Mouse (Mus musculus): Measurements from ENCODE around the gene Cdca7l. TPM values are rescaled to one million over a fixed set of nuclear protein-coding genes. Genes with fewer than 3 reads are reported as not detected.

The Cdca7l gene
- polyA plus RNA-seq, 1 experiment from 2014 or later = 15.6 TPM

GRCm38 (mm10) chr12:117809327-117810017 lies 5.4 kb downstream of the Cdca7l start:
- 52% methylated on average over 10 of the region's 10 CpGs for WGBS (ENCODE audit: insufficient replicate concordance)
- no peak overlapping the region for H3K9ac ChIP-seq

GRCm38 (mm10) chr12:117810074-117810473 lies 6.0 kb downstream of the Cdca7l start:
- no peak overlapping the region for H3K9ac ChIP-seq
- H3K4me1 ChIP-seq (replicated peaks) = no peaks in the 10 kb centered on the region
- WGBS (ENCODE audit: insufficient replicate concordance) = 11% methylated on average over 11 of the region's 11 CpGs
- ATAC-seq (ENCODE audit: insufficient read depth) = no peak
- peak overlapping the region; percentile 10; the same call in 1 of the 2 replicates for H3K4me2 ChIP-seq
- H3K9me3 ChIP-seq (replicated peaks) = no peaks in the 10 kb centered on the region
- H3K36me3 ChIP-seq (replicated peaks) = no peaks in the 10 kb centered on the region
- H3K4me3 ChIP-seq (replicated peaks) = no peak overlapping the region
- no peak overlapping the region for H3K27ac ChIP-seq (replicated peaks)
- no peaks in the 10 kb centered on the region; the same call in 1 of the 2 replicates for H3K27me3 ChIP-seq

More at GRCm38 (mm10) chr12:117809327-117810017, 5.4 kb downstream of the Cdca7l start:
- no peaks in the 10 kb centered on the region for H3K9me3 ChIP-seq (replicated peaks)
- no peaks in the 10 kb centered on the region for H3K4me1 ChIP-seq (replicated peaks)
- H3K27ac ChIP-seq (replicated peaks) = no peak overlapping the region
- ATAC-seq (ENCODE audit: insufficient read depth) = no peak
- no peaks in the 10 kb centered on the region; the same call in 1 of the 2 replicates for H3K27me3 ChIP-seq
- H3K4me2 ChIP-seq = no peak overlapping the region
- no peaks in the 10 kb centered on the region for H3K36me3 ChIP-seq (replicated peaks)
- H3K4me3 ChIP-seq (replicated peaks) = no peak overlapping the region

- Histone ChIP-seq H3K27me3 (no peaks in the 10 kb centered on the region), H3K4me1 (replicated peaks) (no peaks in the 10 kb centered on the region), H3K4me2 (no peak overlapping the region), H3K9me3 (replicated peaks) (no peaks in the 10 kb centered on the region), H3K27ac (replicated peaks) (no peak overlapping the region), H3K9ac (no peak overlapping the region), H3K4me3 (replicated peaks) (no peak overlapping the region), H3K36me3 (replicated peaks) (no peaks in the 10 kb centered on the region)
- no peak for ATAC-seq (ENCODE audit: insufficient read depth)
- whole genome bisulfite sequencing (ENCODE audit: insufficient replicate concordance) = 33% methylated on average over 4 of the region's 4 CpGs
Measured at GRCm38 (mm10) chr12:117820138-117820858, 16.2 kb downstream of the Cdca7l start.

- Histone ChIP-seq H3K4me3 (replicated peaks) (no peak overlapping the region), H3K9ac (no peak overlapping the region), H3K4me2 (no peak overlapping the region), H3K27me3 (no peaks in the 10 kb centered on the region), H3K27ac (replicated peaks) (no peak overlapping the region), H3K4me1 (replicated peaks) (no peaks in the 10 kb centered on the region), H3K36me3 (replicated peaks) (no peaks in the 10 kb centered on the region), H3K9me3 (replicated peaks) (no peaks in the 10 kb centered on the region)
- no peak for ATAC-seq (ENCODE audit: insufficient read depth)
Measured at GRCm38 (mm10) chr12:117820859-117821221, 16.8 kb downstream of the Cdca7l start.

GRCm38 (mm10) chr12:117821394-117821793 lies 17.3 kb downstream of the Cdca7l start:
- Histone ChIP-seq H3K27ac (replicated peaks) (no peak overlapping the region), H3K4me1 (replicated peaks) (no peaks in the 10 kb centered on the region), H3K36me3 (replicated peaks) (no peaks in the 10 kb centered on the region), H3K27me3 (no peaks in the 10 kb centered on the region), H3K9me3 (replicated peaks) (no peaks in the 10 kb centered on the region), H3K4me3 (replicated peaks) (no peak overlapping the region), H3K4me2 (no peak overlapping the region), H3K9ac (no peak overlapping the region)
- ATAC-seq (ENCODE audit: insufficient read depth) = no peak
- 10% methylated on average over 1 of the region's 1 CpGs for WGBS (ENCODE audit: insufficient replicate concordance)

- Histone ChIP-seq H3K27me3 (no peaks in the 10 kb centered on the region), H3K9ac (no peak overlapping the region), H3K4me2 (no peak overlapping the region), H3K9me3 (replicated peaks) (no peaks in the 10 kb centered on the region), H3K27ac (replicated peaks) (no peak overlapping the region), H3K4me3 (replicated peaks) (no peak overlapping the region), H3K4me1 (replicated peaks) (no peaks in the 10 kb centered on the region), H3K36me3 (replicated peaks) (no peaks in the 10 kb centered on the region)
- ATAC-seq (ENCODE audit: insufficient read depth) = no peak
- 46% methylated on average over 3 of the region's 3 CpGs for WGBS (ENCODE audit: insufficient replicate concordance)
Measured at GRCm38 (mm10) chr12:117828350-117828749, 24.3 kb downstream of the Cdca7l start.

GRCm38 (mm10) chr12:117831351-117831961 lies 27.4 kb downstream of the Cdca7l start:
- H3K4me3 ChIP-seq (replicated peaks) = no peak overlapping the region
- H3K9ac ChIP-seq = no peak overlapping the region
- H3K9me3 ChIP-seq (replicated peaks) = no peaks in the 10 kb centered on the region
- no peak overlapping the region for H3K27ac ChIP-seq (replicated peaks)
- no peak for ATAC-seq (ENCODE audit: insufficient read depth)
- 39% methylated on average over 8 of the region's 8 CpGs for WGBS (ENCODE audit: insufficient replicate concordance)
- 0 out of 2 replicates have a peak, but pooled peaks cover 4% of the 10 kb centered on the region for H3K4me1 ChIP-seq (replicated peaks)
- H3K27me3 ChIP-seq = no peaks in the 10 kb centered on the region
- H3K36me3 ChIP-seq (replicated peaks) = no peaks in the 10 kb centered on the region
- H3K4me2 ChIP-seq = no peak overlapping the region

GRCm38 (mm10) chr12:117832190-117832589 lies 28.1 kb downstream of the Cdca7l start:
- Histone ChIP-seq H3K4me2 (no peak overlapping the region), H3K4me3 (replicated peaks) (no peak overlapping the region), H3K27ac (replicated peaks) (no peak overlapping the region), H3K27me3 (no peaks in the 10 kb centered on the region), H3K9ac (no peak overlapping the region), H3K9me3 (replicated peaks) (no peaks in the 10 kb centered on the region), H3K4me1 (replicated peaks) (0 out of 2 replicates have a peak, but pooled peaks cover 6% of the 10 kb centered on the region), H3K36me3 (replicated peaks) (no peaks in the 10 kb centered on the region)
- WGBS (ENCODE audit: insufficient replicate concordance) = 36% methylated on average over 5 of the region's 5 CpGs
- no peak for ATAC-seq (ENCODE audit: insufficient read depth)

- H3K9me3 ChIP-seq (replicated peaks) = no peaks in the 10 kb centered on the region
- no peak overlapping the region for H3K9ac ChIP-seq
- H3K27ac ChIP-seq (replicated peaks) = no peak overlapping the region
- no peaks in the 10 kb centered on the region for H3K36me3 ChIP-seq (replicated peaks)
- no peak overlapping the region for H3K4me3 ChIP-seq (replicated peaks)
- 59% methylated on average over 2 of the region's 2 CpGs for WGBS (ENCODE audit: insufficient replicate concordance)
- H3K4me2 ChIP-seq = no peak overlapping the region
- 0 out of 2 replicates have a peak, but pooled peaks cover 6% of the 10 kb centered on the region for H3K4me1 ChIP-seq (replicated peaks)
- H3K27me3 ChIP-seq = no peaks in the 10 kb centered on the region
- ATAC-seq (ENCODE audit: insufficient read depth) = no peak
Measured at GRCm38 (mm10) chr12:117834652-117835051, 30.6 kb downstream of the Cdca7l start.

- Histone ChIP-seq H3K9ac (no peak overlapping the region), H3K4me1 (replicated peaks) (0 out of 2 replicates have a peak, but pooled peaks cover 6% of the 10 kb centered on the region), H3K27me3 (no peaks in the 10 kb centered on the region), H3K4me3 (replicated peaks) (no peak overlapping the region), H3K36me3 (replicated peaks) (no peaks in the 10 kb centered on the region), H3K9me3 (replicated peaks) (no peaks in the 10 kb centered on the region), H3K4me2 (no peak overlapping the region), H3K27ac (replicated peaks) (no peak overlapping the region)
- WGBS (ENCODE audit: insufficient replicate concordance) = 61% methylated on average over 10 of the region's 10 CpGs
- ATAC-seq (ENCODE audit: insufficient read depth) = no peak
Measured at GRCm38 (mm10) chr12:117835371-117835770, 31.3 kb downstream of the Cdca7l start.

- Histone ChIP-seq H3K9ac (no peak overlapping the region), H3K36me3 (replicated peaks) (no peaks in the 10 kb centered on the region), H3K27ac (replicated peaks) (no peak overlapping the region), H3K27me3 (no peaks in the 10 kb centered on the region), H3K4me2 (no peak overlapping the region), H3K4me1 (replicated peaks) (0 out of 2 replicates have a peak, but pooled peaks cover 6% of the 10 kb centered on the region), H3K9me3 (replicated peaks) (no peaks in the 10 kb centered on the region), H3K4me3 (replicated peaks) (no peak overlapping the region)
- ATAC-seq (ENCODE audit: insufficient read depth) = no peak
- 60% methylated on average over 4 of the region's 4 CpGs for WGBS (ENCODE audit: insufficient replicate concordance)
Measured at GRCm38 (mm10) chr12:117837376-117837775, 33.3 kb downstream of the Cdca7l start.

Data from liver, embryonic 15.5 days (tissue).